Mouse (Mus musculus): ENCODE results near the gene Numbl.

DNA sequence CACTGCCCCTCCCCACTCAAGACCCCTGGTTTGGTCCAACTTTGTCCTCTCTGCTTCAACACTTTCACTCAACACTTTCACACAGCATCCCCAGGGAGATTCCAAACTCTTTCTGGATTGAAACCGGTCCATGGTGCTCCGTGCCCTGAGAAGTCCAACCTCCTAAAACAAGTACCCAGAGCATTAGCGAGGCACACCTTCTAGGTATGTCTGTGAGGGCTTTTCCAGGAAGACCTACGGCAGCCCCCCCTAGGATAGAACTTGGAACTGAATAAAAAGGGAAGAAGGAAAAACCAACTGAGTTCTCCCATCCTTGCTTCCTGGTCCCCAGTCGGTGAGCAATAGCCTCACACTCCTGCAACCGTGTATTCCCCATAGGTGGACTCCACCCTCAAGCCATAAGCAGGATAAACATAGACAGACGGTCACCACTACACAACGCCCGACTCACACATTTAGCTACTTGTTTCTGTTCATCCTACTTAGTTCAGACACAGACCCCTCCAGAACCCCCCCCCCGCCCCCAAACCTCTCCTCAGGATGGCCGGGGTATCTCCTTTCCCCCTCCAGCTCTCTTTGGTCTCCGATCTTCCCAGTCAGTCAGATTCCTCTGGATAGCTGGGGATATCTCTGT is 53.5 kb downstream of the Numbl start:
- TF ChIP-seq POLR2A (IDR thresholded peaks at IDR 0.05; ENCODE audit: borderline replicate concordance, extremely low read depth, insufficient read depth, insufficient read length, poor library complexity, severe bottlenecking) (no peak), CTCF (IDR thresholded peaks at IDR 0.05; ENCODE audit: borderline replicate concordance, extremely low read depth, insufficient read depth, insufficient read length) (no peak)
